Mouse (Mus musculus): ENCODE data around the gene Maml1.
"Not testable (repeated sequence)": the region's sequence is repeated elsewhere in the genome, so short reads cannot be mapped to it uniquely, and the experiment has no call there.

Gene Maml1

GRCm38 (mm10) chr11:50292190-50292855, at the start of gene Maml1:
Maml1 (minus strand) TSS chr11:50292311.
- DNase-seq = peak; percentile 95 to 97

- DNase-seq = no peak
These were observed 44.8 kb upstream of the Maml1 start for GRCm38 (mm10) chr11:50336891-50337290.

DNA sequence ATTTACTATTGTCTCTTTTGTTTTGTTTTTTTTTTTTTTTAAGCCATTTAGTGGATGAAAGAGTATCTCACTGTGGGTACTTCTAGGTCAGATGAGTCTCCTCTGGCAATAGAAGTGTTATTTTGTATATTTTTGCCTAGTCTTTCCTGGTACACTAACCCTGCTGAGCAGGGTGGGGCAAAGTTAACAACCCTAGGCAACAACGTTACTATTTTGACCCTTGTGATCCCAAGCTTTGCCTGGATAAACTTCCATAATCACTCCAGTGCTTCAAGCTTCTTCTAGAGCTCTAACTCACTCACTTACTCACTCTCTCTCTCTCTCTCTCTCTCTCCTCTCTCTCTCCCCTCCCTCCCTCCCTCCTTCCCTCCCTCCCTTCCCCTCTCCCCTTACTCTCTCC, 44.0 kb upstream of the Maml1 start:
- no peak for DNase-seq

DNA sequence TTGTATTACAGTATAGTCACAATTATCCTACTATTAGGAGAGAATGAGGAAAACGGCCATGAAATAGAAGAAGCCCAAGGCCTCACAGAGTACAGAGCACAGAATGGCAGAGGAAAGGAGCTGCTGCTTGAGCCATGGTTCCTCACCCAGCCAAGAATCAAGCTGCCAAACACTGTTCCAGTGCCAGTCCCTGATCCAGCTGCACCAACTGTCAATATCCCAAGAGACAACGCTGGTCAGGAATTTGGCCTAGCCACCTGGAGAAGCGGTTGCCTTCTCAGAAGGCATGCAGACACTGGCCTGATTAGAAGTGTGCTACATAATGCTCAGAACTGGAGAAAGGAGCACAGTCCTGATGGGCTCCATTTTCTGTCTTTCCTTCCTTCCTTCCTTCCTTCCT, 41.1 kb upstream of the Maml1 start:
- no peak for DNase-seq

- DNase-seq = no peak
These were observed 37.3 kb upstream of the Maml1 start for GRCm38 (mm10) chr11:50329378-50329777.

- DNase-seq = no peak
These were observed 36.0 kb upstream of the Maml1 start for GRCm38 (mm10) chr11:50328075-50328625.

GRCm38 (mm10) chr11:50326302-50326966, 34.3 kb upstream of the Maml1 start:
- no peak for DNase-seq

- peak; percentile 95 to 98 for DNase-seq
These were observed 33.6 kb upstream of the Maml1 start, which contains the start of gene Canx for GRCm38 (mm10) chr11:50325496-50326301. Canx (minus strand) TSS chr11:50325673.

DNA sequence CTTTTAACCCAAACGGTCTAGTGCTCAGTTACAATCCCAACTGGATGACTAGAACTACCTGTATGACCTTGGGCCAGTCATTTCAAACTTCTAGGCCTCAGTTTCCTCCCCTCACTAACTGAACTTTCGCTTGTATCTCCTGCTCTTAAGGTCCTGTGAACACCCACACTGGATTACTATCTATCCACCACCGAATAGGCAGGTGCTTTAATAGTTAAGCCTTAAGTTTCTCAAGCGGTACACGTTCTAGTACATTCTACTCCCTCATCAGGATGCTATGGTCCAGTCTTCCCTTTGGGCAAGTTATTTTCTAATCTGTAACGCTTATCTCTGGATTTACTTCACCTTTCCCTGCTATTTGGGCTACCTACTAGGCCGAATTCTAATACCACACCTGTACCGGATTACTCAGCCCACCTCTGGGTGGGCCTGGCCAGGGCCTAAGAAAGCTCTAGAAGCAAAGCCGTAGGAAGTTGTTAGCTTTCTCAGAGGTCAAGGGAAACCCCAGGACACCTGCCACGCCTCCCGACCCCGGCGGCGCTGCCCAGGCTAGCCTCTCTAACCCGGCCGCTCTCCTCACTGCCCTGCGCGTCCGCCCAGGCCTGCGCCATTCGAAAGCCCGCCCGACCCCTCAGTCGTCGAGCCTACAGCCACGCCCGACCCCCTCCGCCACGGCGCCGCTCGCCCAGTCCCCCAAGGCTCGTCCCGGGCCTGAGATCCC, 32.8 kb upstream of the Maml1 start:
- DNase-seq = no peak

GRCm38 (mm10) chr11:50323843-50324242, 31.7 kb upstream of the Maml1 start:
- DNase-seq = no peak

DNA sequence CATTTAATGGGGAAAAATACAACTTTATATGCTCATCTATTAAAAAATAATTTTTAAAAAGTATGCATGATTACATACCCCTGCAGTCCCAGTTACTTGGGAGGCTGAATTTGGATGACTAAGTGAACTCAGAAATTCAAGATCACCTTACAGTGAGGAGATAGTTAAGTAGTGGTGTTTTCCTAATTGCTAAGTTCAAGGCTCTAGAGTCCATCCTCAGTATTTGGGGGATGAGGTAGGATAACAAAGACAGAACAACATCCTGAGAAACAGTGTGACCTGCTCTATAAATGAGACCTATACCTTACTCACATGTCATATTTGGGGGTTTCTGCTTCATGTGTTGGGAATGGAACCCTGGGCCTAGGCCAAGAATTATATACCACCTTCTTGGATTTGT, 30.2 kb upstream of the Maml1 start:
- DNase-seq = no peak

DNA sequence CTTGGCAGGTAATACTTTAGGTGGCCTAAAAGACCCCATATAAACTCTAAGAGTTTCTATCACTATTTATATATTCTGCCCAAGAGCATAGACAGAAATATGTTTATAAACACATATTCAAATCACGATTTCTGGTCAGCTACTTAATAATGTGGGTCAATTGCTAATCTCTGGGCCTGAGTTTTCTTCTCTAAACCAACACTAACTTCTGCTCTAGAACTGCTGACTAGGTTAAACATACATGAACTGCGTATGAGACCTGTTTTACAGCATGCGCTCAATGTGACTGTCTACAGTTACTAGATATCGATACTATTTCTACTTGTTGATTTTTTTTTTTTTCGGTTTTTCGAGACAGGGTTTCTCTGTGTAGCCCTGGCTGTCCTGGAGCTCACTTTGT, 29.1 kb upstream of the Maml1 start:
- no peak for DNase-seq

- not testable (repeated sequence) for DNase-seq
These were observed 27.2 kb upstream of the Maml1 start for GRCm38 (mm10) chr11:50319343-50319742.

GRCm38 (mm10) chr11:50312803-50313202, 20.7 kb upstream of the Maml1 start:
- no peak for DNase-seq

GRCm38 (mm10) chr11:50303406-50303805, 11.3 kb upstream of the Maml1 start:
- DNase-seq = no peak

GRCm38 (mm10) chr11:50291321-50292165, 568 bp downstream of the Maml1 start:
- DNase-seq = peak; percentile 39 to 48

GRCm38 (mm10) chr11:50290486-50291225, 1.5 kb downstream of the Maml1 start:
- DNase-seq = no peak

DNA sequence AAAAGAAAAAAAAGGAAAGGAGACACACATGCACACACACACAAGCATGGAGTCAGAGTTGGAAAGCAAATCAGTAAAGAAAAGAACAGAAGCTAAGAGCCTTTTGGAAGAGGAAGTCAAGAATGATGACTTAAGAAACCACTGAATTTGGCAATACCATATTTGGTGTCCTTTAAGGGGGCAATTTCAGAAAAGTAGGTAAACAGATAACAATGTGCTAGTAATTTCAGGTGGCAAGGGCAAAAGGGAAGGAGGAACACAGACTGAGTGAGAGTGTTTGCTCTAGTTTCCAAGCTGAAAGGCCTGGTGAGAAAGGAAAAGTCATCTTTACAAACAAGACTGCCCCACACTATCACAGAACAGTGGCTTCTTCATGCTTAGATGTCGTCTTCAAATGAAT, 5.7 kb downstream of the Maml1 start:
- no peak for DNase-seq

- no peak for DNase-seq
These were observed 6.4 kb downstream of the Maml1 start for GRCm38 (mm10) chr11:50285696-50286095.

DNA sequence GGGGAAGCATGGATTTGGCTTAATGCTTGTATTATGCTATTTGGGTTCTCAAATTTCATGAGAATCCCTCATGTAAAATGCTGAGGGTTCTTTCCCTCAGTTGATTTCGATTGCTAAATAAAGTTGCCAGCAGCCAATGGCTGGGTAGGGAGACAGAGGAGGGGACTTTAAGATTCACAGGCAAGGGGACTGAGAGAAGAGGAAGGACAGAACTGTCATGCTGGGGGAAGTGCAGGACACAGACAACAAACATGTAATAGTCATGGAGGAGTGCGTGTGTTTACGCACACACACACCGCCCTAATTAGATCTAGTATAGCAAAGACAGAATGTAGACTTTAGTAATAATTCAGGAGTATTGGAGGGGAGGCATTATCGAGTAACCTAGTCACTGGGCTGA, 6.8 kb downstream of the Maml1 start:
- DNase-seq = no peak

- no peak for DNase-seq
These were observed 12.1 kb downstream of the Maml1 start for GRCm38 (mm10) chr11:50280053-50280452.
